Mouse (Mus musculus) lung, embryonic 16.5 days (tissue): ENCODE measurements at regions not wholly inside any gene's neighbourhood (a gene's known extent, or its start where the extent isn't known, plus 50 kb on each side); places are given as distances from the start of the nearest gene placed in this dataset.

Source experiments
- ATAC-seq: fragments of 200-750 bp; cut with Nextera tagmentation; 2 replicates; pipeline ENCODE4 v1.8.0; 2017; ENCODE audit warnings: low read depth, mild to moderate bottlenecking, moderate library complexity
- H3K27ac ChIP-seq: fragments of 300-500 bp; sonication (generic); 2 replicates; pipeline ENCODE4 v1.5.1; 2014; ENCODE audit warnings: mild to moderate bottlenecking, control low read depth, low read length
- H3K27me3 ChIP-seq: fragments of 300-500 bp; sonication (generic); 2 replicates; pipeline ENCODE4 v1.6.1; 2014; ENCODE audit warnings: low read depth, low read length, mixed read lengths; ENCODE audit not compliant: control insufficient read depth, insufficient read depth
- H3K36me3 ChIP-seq: fragments of 300-500 bp; sonication (generic); 2 replicates; pipeline ENCODE4 v1.6.1; 2014; ENCODE audit warnings: low read length; ENCODE audit not compliant: control insufficient read depth, insufficient read depth
- H3K4me1 ChIP-seq: fragments of 300-500 bp; sonication (generic); replicated peaks from 2 replicates; pipeline ENCODE4 v1.6.1; 2014; ENCODE audit warnings: low read length, mixed read lengths; ENCODE audit not compliant: control insufficient read depth, insufficient read depth
- H3K4me2 ChIP-seq: fragments of 300-500 bp; sonication (generic); 2 replicates; pipeline ENCODE4 v1.6.1; 2014; ENCODE audit warnings: low read depth, low read length, control low read depth
- H3K4me3 ChIP-seq: fragments of 300-500 bp; sonication (generic); 2 replicates; pipeline ENCODE4 v1.5.1; 2014; ENCODE audit warnings: mild to moderate bottlenecking, low read length, control low read depth
- H3K9ac ChIP-seq: fragments of 300-500 bp; sonication (generic); 2 replicates; pipeline ENCODE4 v1.6.1; 2014; ENCODE audit warnings: low read length, control low read depth
- H3K9me3 ChIP-seq: fragments of 300-500 bp; sonication (generic); 2 replicates; pipeline ENCODE4 v1.6.1; 2016; ENCODE audit warnings: low read length; ENCODE audit not compliant: control insufficient read depth
- WGBS: fragments of 180-500 bp; shearing (Covaris S2); extraction: QIAGEN DNeasy Blood & Tissue Kit; methylation state at CpG from one replicate; pipeline ENCODE4 v1.1.7; 2014; 5-methylcytosine and 5-hydroxymethylcytosine counted together

GRCm38 (mm10) chr13:119242358-119242757 lies 186.0 kb upstream of the Paip1 start:
- 30% methylated on average over 3 of the region's 3 CpGs for WGBS
- no peaks in the 10 kb centered on the region for H3K36me3 ChIP-seq

DNA sequence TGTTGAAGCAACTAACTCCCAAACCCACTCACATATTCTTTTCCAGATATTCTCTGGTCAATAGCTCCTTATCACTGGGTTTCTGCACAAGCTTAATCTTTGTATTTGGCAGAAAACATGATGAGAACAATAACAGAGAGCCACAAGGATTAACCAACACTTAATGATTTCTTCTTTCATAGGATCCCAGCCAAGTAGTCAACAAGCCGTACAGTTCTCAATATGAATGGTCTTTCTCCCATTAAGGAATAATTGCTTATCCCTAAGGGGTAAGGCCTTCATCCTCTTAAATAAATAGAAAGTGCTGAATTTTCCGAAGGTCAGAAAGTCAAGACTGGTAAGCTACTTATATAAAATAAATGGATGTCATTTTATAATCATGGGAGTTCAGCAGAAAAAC lies 181.3 kb upstream of the Paip1 start:
- Histone ChIP-seq H3K27me3 (no peaks in the 10 kb centered on the region), H3K9ac (no peak overlapping the region), H3K36me3 (no peaks in the 10 kb centered on the region), H3K4me3 (no peak overlapping the region), H3K4me1 (0 out of 2 replicates have a peak, but pooled peaks cover 3% of the 10 kb centered on the region), H3K27ac (peak overlapping the region; percentile 36; the same call in 1 of the 2 replicates), H3K4me2 (no peak overlapping the region), H3K9me3 (no peaks in the 10 kb centered on the region)
- WGBS = 39% methylated on average over 2 of the region's 2 CpGs
- ATAC-seq = peak; percentile 70; the same call in 1 of the 2 replicates

More at GRCm38 (mm10) chr13:119242358-119242757, 186.0 kb upstream of the Paip1 start:
- Histone ChIP-seq H3K27ac (no peak overlapping the region), H3K4me2 (no peak overlapping the region), H3K4me1 (0 out of 2 replicates have a peak, but pooled peaks cover 3% of the 10 kb centered on the region), H3K9ac (no peak overlapping the region), H3K27me3 (no peaks in the 10 kb centered on the region), H3K9me3 (no peaks in the 10 kb centered on the region), H3K4me3 (no peak overlapping the region)
- ATAC-seq = no peak

GRCm38 (mm10) chr13:119252006-119252405 lies 176.4 kb upstream of the Paip1 start:
- ATAC-seq = peak; percentile 85

GRCm38 (mm10) chr13:119256350-119256749 lies 172.1 kb upstream of the Paip1 start:
- Histone ChIP-seq H3K36me3 (no peaks in the 10 kb centered on the region), H3K9ac (no peak overlapping the region), H3K9me3 (no peaks in the 10 kb centered on the region), H3K27me3 (no peaks in the 10 kb centered on the region), H3K4me3 (no peak overlapping the region), H3K4me1 (0 out of 2 replicates have a peak, but pooled peaks cover 3% of the 10 kb centered on the region), H3K4me2 (no peak overlapping the region), H3K27ac (no peak overlapping the region)
- 39% methylated on average over 6 of the region's 6 CpGs for WGBS
- ATAC-seq = no peak

More at GRCm38 (mm10) chr13:119252006-119252405, 176.4 kb upstream of the Paip1 start:
- H3K4me3 ChIP-seq = no peak overlapping the region
- no peak overlapping the region for H3K27ac ChIP-seq
- 47% methylated on average over 2 of the region's 2 CpGs for WGBS
- H3K9me3 ChIP-seq = no peaks in the 10 kb centered on the region
- 0 out of 2 replicates have a peak, but pooled peaks cover 3% of the 10 kb centered on the region for H3K4me1 ChIP-seq
- no peak overlapping the region for H3K4me2 ChIP-seq
- H3K9ac ChIP-seq = no peak overlapping the region
- no peaks in the 10 kb centered on the region for H3K27me3 ChIP-seq
- no peaks in the 10 kb centered on the region for H3K36me3 ChIP-seq

GRCm38 (mm10) chr13:119258515-119258914 lies 169.9 kb upstream of the Paip1 start:
- H3K9me3 ChIP-seq = no peaks in the 10 kb centered on the region
- no peak overlapping the region for H3K9ac ChIP-seq
- H3K4me2 ChIP-seq = no peak overlapping the region
- no peaks in the 10 kb centered on the region for H3K27me3 ChIP-seq
- no peak for ATAC-seq
- WGBS = 69% methylated on average over 9 of the region's 9 CpGs
- H3K4me3 ChIP-seq = no peak overlapping the region
- H3K27ac ChIP-seq = no peak overlapping the region
- H3K36me3 ChIP-seq = no peaks in the 10 kb centered on the region
- no peaks in the 10 kb centered on the region for H3K4me1 ChIP-seq

DNA sequence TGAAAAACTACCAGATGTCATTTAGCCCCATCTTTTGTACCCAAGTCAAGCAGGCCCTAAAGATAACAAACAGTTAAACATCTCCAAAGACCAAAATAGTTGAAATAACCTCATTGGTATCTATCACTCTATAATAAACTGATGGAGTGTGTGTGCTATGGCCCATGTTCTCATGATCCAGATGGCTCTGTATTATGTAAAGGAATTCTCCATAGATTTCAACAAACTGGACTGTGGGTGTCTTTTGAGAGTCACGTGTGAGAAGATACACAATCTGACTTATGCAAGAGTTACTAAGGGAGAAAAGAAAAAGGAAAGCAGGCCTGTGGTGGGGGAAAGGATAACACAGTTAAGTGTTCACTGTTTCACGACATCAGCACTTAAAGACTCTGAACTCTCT lies 164.8 kb upstream of the Paip1 start:
- Histone ChIP-seq H3K9me3 (no peaks in the 10 kb centered on the region), H3K27me3 (no peaks in the 10 kb centered on the region), H3K4me3 (no peak overlapping the region), H3K27ac (peak overlapping the region; percentile 5; the same call in 1 of the 2 replicates), H3K9ac (no peak overlapping the region), H3K4me2 (no peak overlapping the region), H3K4me1 (no peaks in the 10 kb centered on the region), H3K36me3 (no peaks in the 10 kb centered on the region)
- WGBS = 42% methylated on average over 2 of the region's 2 CpGs
- ATAC-seq = peak; percentile 97

- H3K27me3 ChIP-seq = no peaks in the 10 kb centered on the region
- H3K4me2 ChIP-seq = no peak overlapping the region
- H3K27ac ChIP-seq = peak overlapping the region; percentile 55
- no peak overlapping the region for H3K4me3 ChIP-seq
- peak; percentile 10; the same call in 1 of the 2 replicates for ATAC-seq
- no peak overlapping the region for H3K9ac ChIP-seq
- no peaks in the 10 kb centered on the region for H3K4me1 ChIP-seq
- H3K9me3 ChIP-seq = no peaks in the 10 kb centered on the region; the same call in 1 of the 2 replicates
- 46% methylated on average over 4 of the region's 4 CpGs for WGBS
- no peaks in the 10 kb centered on the region for H3K36me3 ChIP-seq
Measured at GRCm38 (mm10) chr13:119267608-119268300, 160.6 kb upstream of the Paip1 start.

DNA sequence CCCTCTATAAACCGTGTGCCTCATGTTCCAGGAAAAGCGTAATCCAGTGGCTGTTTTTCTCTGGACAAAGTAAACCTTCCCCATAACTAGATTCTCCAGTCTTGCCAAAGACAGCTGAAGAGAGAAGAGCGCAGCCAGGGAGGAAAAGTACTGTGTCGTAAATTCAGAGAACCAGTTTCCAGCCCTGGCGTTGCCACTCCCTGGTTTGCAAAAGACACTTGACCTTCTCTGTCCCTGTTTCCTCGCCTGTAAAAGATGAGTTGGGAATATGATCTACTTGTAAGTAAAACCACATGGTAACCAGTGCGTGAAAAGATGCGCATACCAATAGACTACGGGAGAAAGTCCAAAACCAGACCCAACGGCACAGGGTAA lies 160.1 kb upstream of the Paip1 start:
- H3K27ac ChIP-seq = peak overlapping the region; percentile 55
- H3K27me3 ChIP-seq = no peaks in the 10 kb centered on the region
- H3K4me1 ChIP-seq = no peaks in the 10 kb centered on the region
- WGBS = 71% methylated on average over 10 of the region's 10 CpGs
- no peaks in the 10 kb centered on the region; the same call in 1 of the 2 replicates for H3K9me3 ChIP-seq
- no peak overlapping the region for H3K4me3 ChIP-seq
- H3K9ac ChIP-seq = no peak overlapping the region
- ATAC-seq = no peak
- no peak overlapping the region for H3K4me2 ChIP-seq
- no peaks in the 10 kb centered on the region for H3K36me3 ChIP-seq

DNA sequence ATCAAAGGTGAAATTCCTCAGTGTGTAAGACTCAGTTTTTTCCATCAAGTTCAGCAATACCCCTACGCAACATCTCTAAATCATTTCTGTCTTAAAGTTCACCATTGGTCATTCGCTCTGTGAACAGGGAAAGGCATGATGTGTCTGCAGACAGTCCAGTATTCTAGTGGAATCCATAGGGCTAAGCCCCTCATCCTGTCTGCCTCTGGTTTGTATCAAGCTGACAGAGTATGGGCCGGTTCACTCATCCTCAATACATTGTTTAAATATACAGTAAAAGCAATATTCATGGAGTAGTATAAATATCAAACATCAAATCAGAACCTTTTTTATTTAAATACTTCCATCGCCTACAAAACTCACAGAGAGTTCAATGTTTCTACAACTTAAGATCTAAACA lies 152.9 kb upstream of the Paip1 start:
- ATAC-seq = no peak

More for the DNA sequence above, 152.9 kb upstream of the Paip1 start:
- Histone ChIP-seq H3K36me3 (no peaks in the 10 kb centered on the region), H3K9me3 (no peaks in the 10 kb centered on the region), H3K9ac (no peak overlapping the region), H3K27ac (no peak overlapping the region), H3K4me2 (no peak overlapping the region), H3K4me1 (no peaks in the 10 kb centered on the region; the same call in 1 of the 2 replicates), H3K4me3 (no peak overlapping the region), H3K27me3 (no peaks in the 10 kb centered on the region)
- WGBS = 85% methylated on average over 4 of the region's 4 CpGs
